Mouse (Mus musculus) kidney, adult 8-10 months (tissue): ENCODE data around the gene Lce1h.

ENCODE experiments used
- DNase-seq, 2 experiments: peaks; one replicate each; pipeline ENCODE4 v3.0.0; 2022

Lce1h gene

GRCm38 (mm10) chr3:92764965-92765364 is at the start of gene Lce1h:
Gene Lce1h (minus strand): TSS chr3:92765065.
- DNase-seq = no peak

- no peak for DNase-seq
Observed at GRCm38 (mm10) chr3:92807791-92808190, 42.9 kb upstream of the Lce1h start, which contains the start of gene Lce1k. Gene Lce1k (minus strand): TSS chr3:92807891.

GRCm38 (mm10) chr3:92790414-92790813 is 25.5 kb upstream of the Lce1h start, which contains the start of gene Lce1j:
Gene Lce1j (minus strand): TSS chr3:92790514.
- no peak for DNase-seq

GRCm38 (mm10) chr3:92778799-92779198 is 13.9 kb upstream of the Lce1h start, which contains the start of gene Lce1i:
Gene Lce1i (minus strand): TSS chr3:92778899.
- DNase-seq = no peak

GRCm38 (mm10) chr3:92771573-92771972 is 6.7 kb upstream of the Lce1h start:
- no peak for DNase-seq

- no peak for DNase-seq
Observed at GRCm38 (mm10) chr3:92753197-92753596, 11.7 kb downstream of the Lce1h start.

- no peak for DNase-seq
Observed at GRCm38 (mm10) chr3:92752238-92752637, 12.6 kb downstream of the Lce1h start, which contains the start of gene Lce1g. Gene Lce1g (minus strand): TSS chr3:92752338.

GRCm38 (mm10) chr3:92738996-92739395 is 25.9 kb downstream of the Lce1h start, which contains the start of gene Gm38119:
Gene Gm38119 (minus strand): TSS chr3:92739096.
- DNase-seq = no peak

- DNase-seq = no peak
Observed at GRCm38 (mm10) chr3:92722631-92723030, 42.2 kb downstream of the Lce1h start.

GRCm38 (mm10) chr3:92720250-92720649 is 44.6 kb downstream of the Lce1h start, which contains the start of gene Lce1f:
Gene Lce1f (minus strand): TSS chr3:92720350.
- no peak for DNase-seq

- DNase-seq = no peak
Observed at GRCm38 (mm10) chr3:92715122-92715521, 49.7 kb downstream of the Lce1h start.
